Mouse (Mus musculus): Measurements from ENCODE around the gene Kansl1.
A peak's percentile ranks its signal among the peaks of the same experiment; 100 is the strongest.

Gene Kansl1

GRCm38 (mm10) chr11:104363823-104364600 is 104.6 kb downstream of the Kansl1 start:
- no peak for DNase-seq (ENCODE audit: low spot score)

GRCm38 (mm10) chr11:104362704-104363103 is 106.0 kb downstream of the Kansl1 start:
- no peak for DNase-seq (ENCODE audit: low spot score)

GRCm38 (mm10) chr11:104361790-104362189 is 106.9 kb downstream of the Kansl1 start:
- DNase-seq (ENCODE audit: low spot score): no peak

- DNase-seq (ENCODE audit: low spot score): peak; percentile 20
Measured at GRCm38 (mm10) chr11:104346931-104347330, 121.7 kb downstream of the Kansl1 start.

- DNase-seq (ENCODE audit: low spot score): no peak
Measured at GRCm38 (mm10) chr11:104334946-104335345, 133.7 kb downstream of the Kansl1 start.

- DNase-seq (ENCODE audit: low spot score): no peak
Measured at GRCm38 (mm10) chr11:104334115-104334514, 134.5 kb downstream of the Kansl1 start.

- no peak for DNase-seq (ENCODE audit: low spot score)
Measured at GRCm38 (mm10) chr11:104332105-104332504, 136.6 kb downstream of the Kansl1 start.

GRCm38 (mm10) chr11:104331208-104331607 is 137.5 kb downstream of the Kansl1 start:
- DNase-seq (ENCODE audit: low spot score): no peak

- no peak for DNase-seq (ENCODE audit: low spot score)
Measured at GRCm38 (mm10) chr11:104330151-104330550, 138.5 kb downstream of the Kansl1 start.

- no peak for DNase-seq (ENCODE audit: low spot score)
Measured at GRCm38 (mm10) chr11:104329185-104329926, 139.3 kb downstream of the Kansl1 start.

GRCm38 (mm10) chr11:104327946-104328345 is 140.7 kb downstream of the Kansl1 start:
- DNase-seq (ENCODE audit: low spot score): no peak

- DNase-seq (ENCODE audit: low spot score): no peak
Measured at GRCm38 (mm10) chr11:104327462-104327861, 141.2 kb downstream of the Kansl1 start.

GRCm38 (mm10) chr11:104322142-104322541 is 146.5 kb downstream of the Kansl1 start:
- no peak for DNase-seq (ENCODE audit: low spot score)

GRCm38 (mm10) chr11:104320511-104320910 is 148.2 kb downstream of the Kansl1 start:
- DNase-seq (ENCODE audit: low spot score): no peak

GRCm38 (mm10) chr11:104318940-104319781 is 149.5 kb downstream of the Kansl1 start:
- DNase-seq (ENCODE audit: low spot score): peak; percentile 45

- no peak for DNase-seq (ENCODE audit: low spot score)
Measured at GRCm38 (mm10) chr11:104317631-104318030, 151.0 kb downstream of the Kansl1 start.

GRCm38 (mm10) chr11:104316685-104317400 is 151.8 kb downstream of the Kansl1 start:
- DNase-seq (ENCODE audit: low spot score): peak; percentile 49

- DNase-seq (ENCODE audit: low spot score): peak; percentile 82
Measured at GRCm38 (mm10) chr11:104315703-104316102, 153.0 kb downstream of the Kansl1 start.

- no peak for DNase-seq (ENCODE audit: low spot score)
Measured at GRCm38 (mm10) chr11:104311643-104312042, 157.0 kb downstream of the Kansl1 start.

GRCm38 (mm10) chr11:104310226-104310887 is 158.3 kb downstream of the Kansl1 start:
- no peak for DNase-seq (ENCODE audit: low spot score)

Measured in urinary bladder, postnatal 14 days (tissue).